Mouse (Mus musculus): ENCODE measurements around the gene Pgm2.

The Pgm2 gene

GRCm38 (mm10) chr5:64092748-64093292, at the start of gene Pgm2:
Gene Pgm2, plus strand, starts transcription at chr5:64092950.
- peak; percentile 91 to 94 for DNase-seq

DNA sequence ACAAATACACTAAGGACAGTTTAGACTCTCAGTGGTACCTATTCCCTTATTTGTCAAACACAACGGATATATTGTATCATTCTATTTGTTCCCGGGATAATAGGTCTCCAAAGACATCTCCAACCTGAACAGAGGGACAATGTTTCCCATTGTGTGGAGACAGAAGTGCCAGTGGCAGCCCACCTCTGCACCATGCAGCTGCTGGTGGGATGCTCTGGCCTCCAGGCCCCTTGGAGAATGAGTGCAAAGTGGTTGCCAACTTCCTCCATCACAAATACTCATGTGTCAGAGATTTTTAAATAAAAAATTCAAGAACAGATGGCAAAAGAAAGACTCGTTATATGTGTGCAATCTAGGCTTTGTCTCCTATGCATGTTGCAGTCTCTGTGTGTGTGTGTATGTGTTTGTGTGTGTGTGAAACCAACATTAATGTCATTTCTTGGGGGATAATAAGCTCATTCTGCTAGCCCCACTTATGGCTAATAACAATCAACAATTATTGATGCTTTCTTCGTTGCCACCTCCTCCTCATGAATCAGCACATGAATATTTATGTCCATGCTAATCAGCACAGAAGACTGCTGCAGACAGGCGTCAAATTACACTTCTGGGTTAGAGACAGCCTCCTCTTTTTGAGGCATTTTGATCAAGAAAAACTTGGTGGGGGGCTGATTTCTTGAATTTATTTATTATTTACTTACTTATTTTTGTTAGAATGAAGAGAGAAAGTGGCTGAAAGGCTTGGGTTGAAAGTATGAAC, 48.9 kb upstream of the Pgm2 start:
- no peak for DNase-seq

- no peak for DNase-seq
These were observed 48.0 kb upstream of the Pgm2 start for GRCm38 (mm10) chr5:64044790-64045189.

DNA sequence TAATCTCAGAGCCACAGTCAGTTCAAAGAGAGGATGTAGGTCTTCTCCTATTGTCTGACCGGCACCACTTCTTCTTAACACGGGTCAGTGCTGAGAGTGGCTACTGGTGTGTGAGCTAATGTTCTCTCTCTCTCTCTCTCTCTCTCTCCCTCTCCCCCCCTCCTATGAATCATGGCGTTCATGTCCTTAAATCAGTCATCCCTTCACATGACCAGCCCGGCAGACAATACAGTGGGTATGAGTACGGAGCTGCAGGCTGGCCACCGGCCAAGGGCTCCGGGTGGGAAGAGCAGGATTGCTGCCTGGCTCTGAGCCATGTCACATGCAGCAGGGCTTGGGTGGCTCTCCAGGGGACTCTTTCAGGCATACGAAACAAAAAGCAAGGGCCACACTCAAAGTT, 47.2 kb upstream of the Pgm2 start:
- DNase-seq = peak; percentile 80 to 86

DNA sequence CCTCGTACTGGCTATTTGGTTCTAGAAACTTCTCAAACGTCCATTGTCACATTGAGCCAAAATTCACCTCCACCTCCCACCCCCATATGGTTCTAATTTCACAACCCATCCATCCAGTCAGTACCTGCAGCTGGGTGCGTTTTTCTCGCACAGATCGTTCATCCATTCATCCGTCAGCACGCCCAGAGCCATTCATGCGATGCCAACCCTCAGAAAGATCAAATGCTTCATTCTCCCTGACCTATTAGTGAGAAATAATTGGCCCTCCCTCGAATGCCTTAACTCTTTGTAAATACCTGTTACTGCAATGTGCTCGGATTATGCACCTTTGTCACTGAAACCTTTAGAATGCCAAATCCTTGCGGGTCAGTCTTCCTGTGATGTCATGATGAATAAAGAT, 45.8 kb upstream of the Pgm2 start:
- DNase-seq = no peak

DNA sequence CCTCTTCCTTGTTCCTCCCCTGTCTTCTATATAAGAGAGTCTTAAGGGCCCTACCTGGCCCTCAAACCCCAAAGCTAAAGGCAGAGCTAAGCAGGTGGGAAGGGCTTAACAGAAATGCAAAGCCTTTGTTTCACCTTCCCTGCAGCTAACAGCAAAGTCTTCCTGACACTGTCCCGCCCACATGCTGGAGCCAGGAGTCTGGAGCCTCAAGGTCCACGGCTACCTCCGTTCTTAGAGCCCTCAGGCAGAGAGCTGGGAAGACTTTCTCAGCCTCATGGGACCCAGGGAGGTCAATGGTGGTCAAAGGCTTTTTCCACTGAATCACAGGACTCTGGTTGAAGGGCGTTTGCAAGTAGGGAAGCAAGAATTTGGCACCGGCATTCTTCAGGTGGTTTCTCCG, 44.8 kb upstream of the Pgm2 start:
- DNase-seq = no peak

DNA sequence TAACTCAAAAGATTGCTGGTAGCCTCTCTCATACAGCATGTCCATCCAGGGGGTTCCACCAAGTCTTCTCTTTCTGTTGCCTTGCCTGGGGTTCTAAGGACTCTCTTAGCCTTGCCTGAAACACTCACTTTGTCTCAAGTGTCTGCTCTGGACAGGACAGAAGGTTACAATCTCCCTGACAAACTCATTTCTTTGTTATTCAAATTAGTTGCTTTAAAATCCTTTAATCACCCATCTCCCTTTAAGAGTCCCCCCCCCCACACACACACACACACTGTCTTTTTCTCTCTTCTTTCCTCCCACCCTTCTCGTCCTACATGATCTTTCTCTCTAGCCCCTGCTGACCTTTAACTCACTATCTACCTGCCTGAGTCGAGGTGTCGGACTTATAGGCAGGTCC, 44.1 kb upstream of the Pgm2 start:
- no peak for DNase-seq

- no peak for DNase-seq
These were observed 43.5 kb upstream of the Pgm2 start for GRCm38 (mm10) chr5:64049256-64049655.

DNA sequence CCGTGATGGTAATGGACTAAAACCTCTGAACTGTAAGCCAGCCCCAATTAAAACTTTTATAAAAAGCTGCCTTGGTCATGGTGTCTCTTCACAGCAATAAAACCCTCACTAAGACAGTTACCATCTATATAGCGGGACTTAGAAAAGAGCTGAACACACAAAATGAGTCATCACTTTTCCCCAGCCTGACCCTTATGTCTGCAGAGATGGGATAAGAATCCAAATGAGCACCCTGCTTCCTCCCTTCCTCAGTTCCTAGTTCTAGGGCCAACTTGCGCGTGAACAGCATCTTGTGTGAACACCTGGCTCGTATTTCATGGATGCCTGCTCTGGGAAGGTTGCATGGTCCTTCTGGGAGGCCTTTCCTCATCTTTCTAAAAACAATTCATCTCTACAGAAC, 39.7 kb upstream of the Pgm2 start:
- no peak for DNase-seq

DNA sequence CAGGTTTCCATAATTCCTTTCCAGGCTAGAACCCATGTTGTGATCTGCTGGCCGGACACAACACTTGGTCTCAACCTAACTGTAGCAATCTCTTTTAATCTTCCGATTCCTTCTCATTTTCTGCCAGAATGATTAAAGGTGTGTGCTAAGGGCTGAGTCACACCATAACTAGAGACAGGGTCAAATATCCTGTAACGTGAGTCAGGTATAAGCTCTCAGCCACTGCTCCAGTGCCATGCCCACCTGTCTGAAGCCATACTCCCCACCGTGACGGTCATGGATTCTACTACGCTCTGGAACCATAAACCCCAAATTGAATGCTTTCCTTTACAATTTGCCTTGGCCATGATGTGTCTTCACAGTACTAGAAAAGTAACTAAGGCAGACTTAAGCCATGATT, 36.5 kb upstream of the Pgm2 start:
- DNase-seq = no peak

- DNase-seq = no peak
These were observed 31.9 kb upstream of the Pgm2 start for GRCm38 (mm10) chr5:64060881-64061280.

DNA sequence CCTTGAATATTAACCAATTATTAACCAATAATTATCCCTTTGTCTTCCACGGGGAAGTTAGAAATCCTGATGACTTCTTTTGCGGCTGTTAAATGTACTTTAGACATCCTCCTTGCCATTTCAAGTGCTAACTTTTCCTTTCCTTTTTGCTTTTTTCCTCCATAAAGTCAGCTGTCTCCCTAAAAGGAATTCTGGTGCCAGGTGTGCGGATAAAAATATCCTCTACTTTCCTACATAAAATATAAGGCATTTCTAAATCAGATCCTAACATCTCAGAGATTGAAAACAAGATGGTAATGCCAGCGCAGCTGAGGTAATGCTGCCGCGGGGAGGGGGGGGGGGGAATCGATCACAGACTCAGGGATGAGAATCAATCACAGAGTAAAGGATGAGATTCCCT, 31.1 kb upstream of the Pgm2 start:
- DNase-seq = no peak

DNA sequence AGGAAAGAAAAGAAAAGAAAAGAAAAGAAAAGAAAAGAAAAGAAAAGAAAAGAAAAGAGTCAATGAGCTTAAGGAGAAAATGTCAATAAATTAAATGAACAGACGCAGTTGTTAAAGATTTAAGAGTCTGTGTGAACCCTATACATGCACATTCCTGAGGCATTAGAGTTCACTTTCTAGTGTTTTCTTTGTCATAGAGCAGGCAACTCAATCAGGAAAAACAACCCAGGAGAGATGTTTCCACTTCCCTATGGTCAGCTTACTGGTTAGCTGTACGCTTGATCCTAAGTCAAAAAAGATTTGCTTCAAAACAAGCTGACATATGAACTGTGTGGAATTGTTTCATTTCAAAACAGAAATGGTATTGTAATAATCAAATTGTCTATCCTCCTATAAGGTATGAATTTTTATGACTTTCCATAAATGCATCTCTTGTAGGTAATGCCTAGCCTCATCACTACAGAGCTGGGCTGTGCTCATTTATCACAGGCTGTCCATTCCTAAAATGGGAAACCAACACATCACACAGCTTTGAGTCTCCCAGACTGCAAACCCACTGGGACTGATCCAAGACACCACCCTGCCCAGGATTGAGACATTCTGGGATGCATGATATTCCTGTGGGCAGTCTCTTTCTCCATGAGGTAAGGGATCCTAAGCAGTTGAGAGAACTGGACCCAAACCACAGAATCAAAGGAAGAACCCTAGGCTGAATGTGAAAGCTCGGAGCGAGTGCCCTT, 29.7 kb upstream of the Pgm2 start:
- no peak for DNase-seq

DNA sequence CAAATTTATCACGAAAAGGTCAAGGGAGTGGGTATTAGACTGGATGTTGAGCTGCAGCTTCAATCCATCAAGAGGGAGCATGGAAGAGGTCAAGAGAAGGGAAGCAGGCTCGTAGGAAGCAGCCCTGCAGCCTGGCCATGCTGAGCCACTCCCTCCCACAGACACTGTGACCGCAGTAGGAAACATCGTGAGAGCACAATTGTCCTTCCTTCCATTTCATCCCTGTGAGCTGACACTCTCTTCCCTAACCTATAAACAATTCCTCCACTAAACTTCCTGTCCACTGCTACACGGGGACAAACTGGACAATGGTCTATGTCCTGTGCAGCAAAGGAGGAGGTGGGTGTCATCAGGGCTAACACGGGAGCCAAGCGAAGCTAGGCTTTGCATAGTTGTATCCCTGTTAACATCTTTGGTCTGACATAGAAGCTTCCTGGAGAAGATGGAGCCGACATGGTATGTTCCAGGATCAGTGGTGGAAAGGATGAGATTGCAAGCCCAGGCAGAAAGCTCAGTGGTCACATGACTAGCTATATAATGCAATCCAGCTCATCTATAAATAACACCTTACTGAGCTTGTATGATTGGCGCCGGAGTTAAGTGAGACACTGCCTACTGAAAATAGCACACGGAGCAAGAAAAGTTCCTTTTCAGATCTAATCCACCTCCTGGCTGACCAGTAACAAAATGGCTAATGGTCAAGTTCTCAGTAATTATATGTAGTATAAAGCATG, 29.0 kb upstream of the Pgm2 start:
- peak; percentile 16 to 43 for DNase-seq

DNA sequence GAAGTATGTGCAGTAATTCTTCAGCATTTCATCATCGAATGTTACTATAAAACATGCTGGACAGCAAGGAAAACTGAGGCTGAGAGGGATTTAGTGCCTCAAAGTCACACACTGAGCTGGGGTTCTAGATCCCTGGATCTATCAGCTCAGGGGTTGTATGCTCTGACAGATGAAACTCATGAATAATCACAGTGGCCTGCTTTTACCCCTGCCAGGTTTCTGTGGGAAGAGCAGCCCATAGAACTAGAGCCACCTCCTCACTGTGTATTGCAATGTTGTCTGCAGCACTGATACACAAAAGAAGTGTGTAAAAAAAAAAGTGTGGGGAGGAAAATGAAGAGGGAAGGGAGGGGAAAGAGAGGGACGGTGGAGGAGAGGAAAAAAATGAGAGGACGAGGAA, 28.3 kb upstream of the Pgm2 start:
- DNase-seq = no peak

GRCm38 (mm10) chr5:64065497-64066046, 27.2 kb upstream of the Pgm2 start:
- DNase-seq = no peak

- no peak for DNase-seq
These were observed 26.6 kb upstream of the Pgm2 start for GRCm38 (mm10) chr5:64066159-64066558.

GRCm38 (mm10) chr5:64067576-64067975, 25.2 kb upstream of the Pgm2 start:
- DNase-seq = no peak

DNA sequence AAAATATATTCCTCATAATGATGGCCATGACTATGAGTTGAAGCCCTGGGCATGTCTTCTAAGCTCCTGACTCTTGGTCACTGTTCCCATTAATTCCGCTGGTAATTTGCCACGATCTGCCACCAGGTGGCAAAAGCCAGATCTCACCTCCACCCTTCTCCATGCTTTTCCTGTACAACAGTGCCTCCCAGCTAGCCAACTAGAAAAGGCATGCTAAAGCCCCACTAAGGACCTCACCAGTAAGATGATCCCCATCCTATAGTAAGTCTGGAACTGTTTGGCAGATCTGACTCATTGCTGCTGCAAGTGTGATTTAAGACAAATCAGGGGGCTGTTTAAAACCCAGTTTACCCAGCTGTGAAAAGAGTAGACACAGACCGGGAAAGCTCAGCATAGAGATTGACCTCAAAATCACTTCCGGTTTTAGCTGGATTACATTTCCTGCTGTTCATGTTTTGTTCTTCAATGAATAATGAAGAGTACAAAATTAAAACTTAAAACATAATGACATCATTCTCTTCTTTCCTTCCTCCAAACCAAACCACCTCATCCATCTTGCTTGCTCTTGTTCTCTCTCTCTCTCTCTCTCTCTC, 22.6 kb upstream of the Pgm2 start:
- DNase-seq = peak; percentile 77 to 83

DNA sequence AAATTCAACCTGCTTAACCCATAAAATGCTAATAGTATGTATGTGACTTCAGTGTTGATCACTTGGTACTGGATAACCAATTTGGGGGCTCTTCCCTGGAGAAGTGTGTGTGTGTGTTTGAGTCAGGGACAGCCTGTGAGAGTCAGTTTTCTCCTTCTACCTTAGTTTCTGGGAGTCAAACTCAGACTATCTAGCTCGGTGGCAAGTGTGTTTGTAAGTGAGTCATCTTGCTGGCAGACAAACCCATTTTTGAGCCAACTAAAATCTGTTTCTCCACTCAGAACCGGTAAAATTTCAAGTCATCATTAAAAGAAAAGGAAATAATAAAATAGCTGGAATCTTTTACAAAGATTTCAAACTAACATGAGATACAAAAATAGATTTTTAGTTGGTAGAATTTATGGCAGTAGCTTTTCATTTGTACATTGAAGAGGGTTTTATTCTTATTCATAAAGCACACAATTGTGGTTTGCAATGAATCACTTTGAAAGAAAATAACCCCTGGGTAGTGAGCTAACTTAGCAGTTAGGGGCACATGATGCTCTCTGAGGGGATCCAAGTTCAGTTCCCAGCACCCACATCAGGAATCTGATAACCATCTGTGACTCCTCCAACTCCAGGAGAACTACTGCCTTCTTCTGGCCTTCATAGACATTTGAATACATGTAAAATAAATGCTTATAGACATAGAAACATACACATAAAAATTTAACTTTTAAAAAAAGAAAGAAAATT, 21.8 kb upstream of the Pgm2 start:
- no peak for DNase-seq

DNA sequence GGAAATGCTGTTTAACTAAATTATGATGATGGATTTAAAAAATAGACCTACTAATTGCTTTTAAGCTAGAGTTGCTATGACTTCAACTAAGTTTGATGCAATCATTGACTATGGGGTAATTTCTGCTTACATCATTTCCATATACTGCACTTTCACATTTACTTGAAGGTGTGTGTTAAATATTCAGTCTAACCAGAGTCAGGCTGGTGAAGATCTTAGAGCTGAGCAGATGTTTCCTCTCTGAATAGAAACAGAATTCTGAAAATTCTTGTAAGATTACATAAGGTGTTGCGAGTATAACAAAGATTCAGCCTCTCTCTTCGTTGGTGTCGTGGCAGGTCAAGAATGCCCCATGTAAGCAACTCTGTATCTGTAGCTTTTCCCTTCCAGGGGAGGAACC, 18.3 kb upstream of the Pgm2 start:
- DNase-seq = no peak

GRCm38 (mm10) chr5:64075506-64075905, 17.2 kb upstream of the Pgm2 start:
- DNase-seq = peak; percentile 44 to 55
